Mouse (Mus musculus) T-helper 17 cell (primary cell): ENCODE data around the gene Slc8a1.

Source experiments
- in situ Hi-C, 2 experiments: fragments of 300-600 bp; cut with MboI, MseI; formaldehyde crosslinking; loops; 1 replicate in 1 of 2; 2 replicates in 1 of 2; pipeline ENCODE4 v1.15.1; 2025; ENCODE audit warnings: high pct_unique_total_duplicates in 2 of 2

The Slc8a1 gene

GRCm38 (mm10) chr17:81738311-81738755, at the start of gene Slc8a1:
TSS of gene Slc8a1 (minus strand) at chr17:81738377.
- in situ Hi-C loops: no loop called here

GRCm38 (mm10) chr17:81787350-81787749, 49.2 kb upstream of the Slc8a1 start:
- in situ Hi-C loops: loop anchor here in 1 of 2 experiments (25.0 kb wide), 1 partner anchor 600 kb away; no protein-coding TSS in a partner anchor

- in situ Hi-C loops: loop anchor here in 1 of 2 experiments (25.0 kb wide), 1 partner anchor 595 kb away; no protein-coding TSS in a partner anchor
Observed at GRCm38 (mm10) chr17:81782326-81782725, 44.1 kb upstream of the Slc8a1 start.

- in situ Hi-C loops: loop anchor here in 1 of 2 experiments (25.0 kb wide), 1 partner anchor 594 kb away; no protein-coding TSS in a partner anchor
Observed at GRCm38 (mm10) chr17:81781491-81781890, 43.3 kb upstream of the Slc8a1 start.

- in situ Hi-C loops: loop anchor here in 1 of 2 experiments (25.0 kb wide), 1 partner anchor 593 kb away; no protein-coding TSS in a partner anchor
Observed at GRCm38 (mm10) chr17:81779883-81780282, 41.7 kb upstream of the Slc8a1 start.

- in situ Hi-C loops: no loop called here
Observed at GRCm38 (mm10) chr17:81750664-81751063, 12.5 kb upstream of the Slc8a1 start.

- in situ Hi-C loops: no loop called here
Observed at GRCm38 (mm10) chr17:81743034-81743433, 4.9 kb upstream of the Slc8a1 start.

- in situ Hi-C loops: no loop called here
Observed at GRCm38 (mm10) chr17:81740576-81740975, 2.4 kb upstream of the Slc8a1 start.

- in situ Hi-C loops: no loop called here
Observed at GRCm38 (mm10) chr17:81737779-81738178, 398 bp downstream of the Slc8a1 start.

- in situ Hi-C loops: no loop called here
Observed at GRCm38 (mm10) chr17:81737309-81737708, 868 bp downstream of the Slc8a1 start.

- in situ Hi-C loops: no loop called here
Observed at GRCm38 (mm10) chr17:81735583-81735982, 2.6 kb downstream of the Slc8a1 start.

- in situ Hi-C loops: no loop called here
Observed at GRCm38 (mm10) chr17:81729891-81730290, 8.3 kb downstream of the Slc8a1 start.

GRCm38 (mm10) chr17:81712273-81712751, 25.9 kb downstream of the Slc8a1 start:
- in situ Hi-C loops: loop anchor here in 1 of 2 experiments (5.0 kb wide), 1 partner anchor 50 kb away; no protein-coding TSS in a partner anchor

GRCm38 (mm10) chr17:81704761-81705160, 33.4 kb downstream of the Slc8a1 start:
- in situ Hi-C loops: no loop called here

- in situ Hi-C loops: no loop called here
Observed at GRCm38 (mm10) chr17:81703258-81703657, 34.9 kb downstream of the Slc8a1 start.

- in situ Hi-C loops: no loop called here
Observed at GRCm38 (mm10) chr17:81701701-81702100, 36.5 kb downstream of the Slc8a1 start.

- in situ Hi-C loops: no loop called here
Observed at GRCm38 (mm10) chr17:81698789-81699188, 39.4 kb downstream of the Slc8a1 start.

GRCm38 (mm10) chr17:81697695-81698094, 40.5 kb downstream of the Slc8a1 start:
- in situ Hi-C loops: no loop called here

- in situ Hi-C loops: no loop called here
Observed at GRCm38 (mm10) chr17:81694977-81695376, 43.2 kb downstream of the Slc8a1 start.

- in situ Hi-C loops: no loop called here
Observed at GRCm38 (mm10) chr17:81679616-81680015, 58.6 kb downstream of the Slc8a1 start.

GRCm38 (mm10) chr17:81677450-81677849, 60.7 kb downstream of the Slc8a1 start:
- in situ Hi-C loops: no loop called here

- in situ Hi-C loops: no loop called here
Observed at GRCm38 (mm10) chr17:81676203-81676602, 62.0 kb downstream of the Slc8a1 start.

- in situ Hi-C loops: no loop called here
Observed at GRCm38 (mm10) chr17:81671245-81671644, 66.9 kb downstream of the Slc8a1 start.
